Mouse (Mus musculus) c-Kit-positive CD71-positive TER-119-positive erythroid progenitor cells, embryonic 14.5 days (primary cell): ENCODE measurements at regions not wholly inside any gene's neighbourhood (a gene's known extent, or its start where the extent isn't known, plus 50 kb on each side); places are given as distances from the start of the nearest gene placed in this dataset.

ENCODE experiments used
- DNase-seq: peaks from one replicate; pipeline ENCODE4 v3.0.0-alpha.2; 2013; ENCODE audit warnings: low spot score

GRCm38 (mm10) chr3:130936980-130937379 lies 173.3 kb upstream of the Lef1 start:
- DNase-seq, result no peak

DNA sequence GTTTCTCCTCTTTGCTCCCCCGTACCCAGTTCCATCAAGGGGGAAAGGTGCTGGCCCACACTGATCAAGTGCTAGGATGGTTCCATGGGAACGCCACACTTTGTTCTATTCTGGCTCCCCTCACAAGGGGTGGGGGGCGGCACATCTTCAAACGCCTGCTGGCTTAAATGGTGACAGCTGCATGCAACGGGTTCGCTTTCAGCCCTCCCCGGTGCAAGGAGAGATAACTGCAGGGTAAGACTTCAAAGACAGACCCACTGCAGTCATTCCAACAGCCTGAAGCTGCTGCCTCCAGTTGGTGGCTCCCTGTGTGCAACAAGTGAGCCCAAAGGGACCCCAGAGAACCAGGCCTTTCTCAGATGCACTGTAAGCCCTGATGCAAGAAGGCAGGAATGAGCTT lies 173.9 kb upstream of the Lef1 start:
- DNase-seq, result no peak

DNA sequence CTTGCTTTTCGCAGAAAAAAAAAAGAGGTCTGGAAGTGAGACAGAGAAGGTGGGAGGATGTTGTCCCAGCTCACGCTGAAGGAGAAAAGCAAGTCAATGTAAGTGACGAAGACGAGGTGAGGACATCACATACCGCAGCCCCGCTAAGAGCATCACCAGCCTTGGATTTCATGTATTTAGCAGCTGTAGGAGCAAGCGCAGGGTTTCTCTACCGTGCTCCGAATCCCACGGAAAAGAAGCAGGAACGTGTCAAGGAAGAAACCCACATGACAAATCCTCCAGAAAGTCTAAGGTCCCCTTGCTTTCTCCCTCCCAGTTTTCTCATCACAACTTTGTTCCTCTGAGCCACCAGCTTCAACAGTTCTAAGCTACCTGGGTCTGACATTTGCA lies 174.3 kb upstream of the Lef1 start:
- DNase-seq, result no peak

GRCm38 (mm10) chr3:130935302-130935925 lies 174.9 kb upstream of the Lef1 start:
- no peak for DNase-seq

GRCm38 (mm10) chr3:130932723-130933122 lies 177.5 kb upstream of the Lef1 start:
- no peak for DNase-seq

GRCm38 (mm10) chr3:130932226-130932625 lies 178.0 kb upstream of the Lef1 start:
- no peak for DNase-seq

- DNase-seq, result no peak
These were observed 185.3 kb upstream of the Lef1 start for GRCm38 (mm10) chr3:130925000-130925399.

GRCm38 (mm10) chr3:130923615-130923958 lies 186.7 kb upstream of the Lef1 start:
- no peak for DNase-seq

DNA sequence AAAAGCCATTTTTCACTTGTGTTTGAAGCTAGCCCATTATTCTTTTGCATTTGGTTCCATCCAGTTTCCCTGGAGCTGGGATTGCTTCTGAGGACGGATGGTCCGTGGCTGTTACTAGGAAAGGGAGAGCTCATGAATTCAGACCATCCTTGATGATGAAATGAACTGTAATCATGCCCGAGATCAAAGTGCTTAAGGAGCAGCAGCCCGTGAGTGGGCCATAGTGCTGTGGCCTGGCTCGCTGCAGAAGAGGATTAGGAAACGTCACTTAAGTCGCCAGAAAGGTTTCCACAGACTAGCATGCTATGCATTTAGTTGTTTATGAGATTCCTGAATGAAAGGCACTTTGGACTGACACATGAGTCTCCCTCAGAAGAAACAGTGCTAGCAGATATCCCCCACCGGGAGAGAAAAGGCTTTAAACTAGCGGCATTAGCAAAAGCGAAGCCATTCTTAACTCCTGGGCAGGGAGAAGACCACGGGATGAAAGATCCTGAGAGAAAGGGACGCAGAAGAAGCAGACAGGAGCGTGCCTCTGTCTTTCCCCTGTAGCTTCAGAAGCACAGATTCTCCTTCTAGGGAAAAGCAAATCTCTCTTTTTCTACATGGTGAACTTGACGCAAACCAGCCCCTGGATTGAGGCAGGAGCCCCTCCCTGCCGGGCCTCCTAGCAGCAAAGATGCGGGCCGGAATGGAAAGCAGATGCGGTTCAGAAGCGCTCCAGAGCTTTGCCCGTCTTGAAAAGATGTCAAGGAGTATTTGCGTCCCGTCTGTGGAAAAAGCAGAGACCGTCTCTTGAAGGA lies 187.3 kb upstream of the Lef1 start:
- DNase-seq, result no peak

DNA sequence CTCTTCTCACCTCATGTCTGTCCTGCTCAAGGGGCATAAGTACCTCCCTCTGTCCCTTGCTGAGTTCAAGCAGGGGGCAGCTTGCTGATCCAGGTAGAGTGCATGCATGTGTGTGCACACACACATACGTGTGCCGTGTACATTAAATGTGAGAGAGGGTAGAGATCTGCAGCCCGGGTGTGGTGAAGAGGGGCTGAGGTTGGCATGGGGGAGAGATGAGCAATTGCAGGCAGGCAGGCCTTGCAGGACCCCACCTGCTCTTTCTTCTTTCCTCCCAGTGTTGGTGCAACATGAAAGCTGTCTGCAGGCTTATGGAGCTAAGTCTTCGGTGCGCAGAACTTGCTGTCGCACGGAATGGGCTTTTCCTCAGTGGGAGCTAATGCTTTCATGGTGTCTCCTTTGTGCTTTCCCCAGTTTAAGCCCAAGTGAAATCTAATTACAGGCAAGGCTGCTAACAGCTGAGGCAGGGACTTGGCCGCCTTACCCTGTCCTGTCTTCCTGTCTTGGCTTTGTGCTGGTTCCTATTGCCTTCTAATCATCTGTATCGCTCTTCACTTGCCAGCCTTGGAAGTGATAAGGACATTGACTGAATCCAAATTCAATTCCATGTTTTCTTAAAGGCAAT lies 188.5 kb upstream of the Lef1 start:
- no peak for DNase-seq

DNA sequence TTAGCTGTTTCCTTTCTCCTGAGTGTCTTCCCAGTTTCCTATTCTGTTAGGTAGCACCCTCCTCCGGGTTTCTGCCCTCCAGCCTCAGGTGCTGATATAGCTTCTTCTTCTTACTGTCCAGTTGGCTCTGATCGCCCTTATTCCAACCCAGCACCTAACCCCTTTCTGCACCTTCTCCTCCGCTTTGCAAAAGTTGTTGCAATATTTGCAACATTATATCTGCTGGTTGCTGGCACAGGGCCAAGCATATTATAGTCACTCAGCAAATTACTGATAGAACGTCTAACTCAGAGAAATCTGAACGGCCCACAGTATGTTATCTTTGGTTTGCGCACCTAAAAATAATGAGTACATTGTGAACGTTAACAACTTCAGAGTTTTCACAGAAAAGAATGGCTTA lies 183.6 kb upstream of the Rpl34 start:
- DNase-seq, result no peak

DNA sequence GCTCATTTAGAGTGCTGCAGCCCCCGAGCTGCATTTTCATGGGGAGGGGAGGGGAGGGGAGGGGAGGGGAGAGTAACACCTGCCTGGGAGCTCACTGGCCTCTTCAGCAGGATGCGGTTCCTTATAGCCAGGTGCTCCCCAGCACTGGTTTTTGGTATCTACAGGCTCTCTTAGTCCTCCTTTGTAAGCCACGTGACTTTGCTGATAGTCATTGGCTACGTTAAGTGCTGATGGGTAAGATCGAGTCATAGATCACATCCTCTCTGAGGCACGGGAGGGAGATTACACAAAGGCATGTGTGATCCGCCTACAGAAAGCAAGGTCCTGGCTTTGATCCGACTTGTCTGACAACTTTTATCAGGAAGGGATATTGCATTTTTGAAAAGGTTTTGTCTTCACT lies 174.9 kb upstream of the Rpl34 start:
- no peak for DNase-seq

- DNase-seq, result no peak
These were observed 173.1 kb upstream of the Rpl34 start for GRCm38 (mm10) chr3:130903329-130903728.

DNA sequence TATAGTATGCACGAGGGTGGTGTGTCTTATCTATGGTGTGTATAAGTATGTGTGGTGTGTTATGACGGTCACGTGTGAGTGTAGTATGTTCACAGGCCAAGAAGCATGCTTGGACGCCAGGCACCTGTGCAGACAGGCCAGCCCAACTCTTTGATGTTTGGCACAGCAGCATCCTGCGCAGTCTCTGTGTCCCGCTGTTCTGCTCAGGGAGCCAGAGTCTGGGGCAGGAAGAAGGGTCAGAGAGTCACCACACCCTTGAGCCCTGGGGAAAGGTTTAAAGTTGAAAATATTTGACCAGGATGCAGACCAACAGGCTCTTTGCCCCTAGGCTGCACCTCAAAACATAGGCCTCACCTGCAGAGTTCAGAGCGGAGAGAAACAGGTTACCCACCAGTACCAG lies 172.2 kb upstream of the Rpl34 start:
- DNase-seq, result no peak

- DNase-seq, result no peak
These were observed 171.1 kb upstream of the Rpl34 start for GRCm38 (mm10) chr3:130901343-130901742.

DNA sequence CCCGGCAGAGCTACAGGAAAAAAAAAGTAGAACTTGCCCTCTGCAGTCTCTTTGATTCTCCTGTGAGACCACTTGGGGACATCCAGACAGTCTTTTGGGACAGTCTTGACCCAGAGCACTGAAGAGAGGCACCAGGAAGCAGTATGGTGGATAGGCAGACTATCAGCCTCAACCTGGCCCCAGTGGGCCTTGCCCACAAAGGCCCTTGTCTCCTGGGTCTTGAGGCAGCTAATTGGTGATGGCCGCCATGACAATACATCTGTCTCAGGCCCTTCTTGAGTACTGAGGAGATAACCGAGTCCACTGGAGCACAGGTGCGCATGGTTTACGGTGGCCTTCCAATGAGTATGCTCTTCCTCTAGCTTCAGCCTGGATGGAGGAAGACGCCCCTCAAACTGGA lies 170.6 kb upstream of the Rpl34 start:
- DNase-seq, result no peak

DNA sequence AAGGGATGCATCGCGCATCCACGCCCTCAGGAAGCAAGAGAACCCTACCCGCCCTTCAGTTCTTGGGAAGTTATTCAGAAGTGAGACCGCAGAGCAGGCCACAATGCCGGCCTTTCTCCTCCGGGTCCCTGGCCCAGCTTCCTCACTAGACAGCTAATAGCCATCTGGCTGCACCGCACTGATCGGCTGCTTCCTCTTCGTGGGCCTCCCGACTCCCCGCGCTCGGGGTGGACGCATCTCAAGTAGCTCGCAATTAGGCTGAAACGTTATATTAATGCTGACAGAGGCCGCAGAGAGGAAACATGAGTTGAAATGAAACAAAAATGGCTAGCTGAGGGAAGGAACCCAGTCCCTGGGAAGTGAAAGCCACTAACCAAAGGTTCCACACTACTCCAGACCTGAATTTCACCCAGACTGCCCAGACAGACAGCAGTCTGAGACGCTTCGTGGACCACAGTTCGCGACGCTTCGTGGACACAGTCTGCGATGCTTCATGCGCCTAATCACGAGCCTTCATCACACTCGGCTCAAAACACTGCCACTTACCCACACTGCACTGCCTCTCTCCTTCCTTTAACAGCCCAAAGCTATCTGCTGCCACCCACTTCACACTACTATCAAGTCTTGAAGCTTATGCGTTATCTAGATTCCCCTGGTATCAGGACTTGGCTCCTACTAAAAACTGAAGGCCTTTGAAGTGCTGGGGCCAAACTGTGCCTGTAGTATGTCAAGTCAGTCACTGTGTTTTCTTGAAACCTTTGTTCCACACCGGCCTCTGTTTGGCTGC lies 170.0 kb upstream of the Rpl34 start:
- no peak for DNase-seq

- DNase-seq, result no peak
These were observed 164.1 kb upstream of the Rpl34 start for GRCm38 (mm10) chr3:130894168-130894814.

DNA sequence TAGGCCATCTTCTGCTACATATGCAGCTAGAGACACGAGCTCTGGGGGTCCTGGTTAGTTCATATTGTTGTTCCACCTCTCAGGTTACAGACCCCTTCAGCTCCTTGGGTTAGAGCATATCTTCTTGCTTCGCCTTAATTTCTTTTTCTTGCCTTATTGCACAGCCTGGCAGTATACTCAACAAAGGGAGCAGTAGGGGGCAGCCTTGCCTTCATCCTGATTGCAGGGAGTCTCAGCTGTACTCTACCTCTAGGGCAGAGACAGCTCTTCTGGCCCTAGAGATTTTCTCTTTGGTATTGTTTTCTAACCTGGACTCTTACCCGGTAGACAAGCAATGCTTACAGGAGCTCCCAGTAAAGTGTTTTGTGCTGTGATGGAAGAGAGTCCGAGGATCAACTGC lies 161.1 kb upstream of the Rpl34 start:
- DNase-seq, result no peak

DNA sequence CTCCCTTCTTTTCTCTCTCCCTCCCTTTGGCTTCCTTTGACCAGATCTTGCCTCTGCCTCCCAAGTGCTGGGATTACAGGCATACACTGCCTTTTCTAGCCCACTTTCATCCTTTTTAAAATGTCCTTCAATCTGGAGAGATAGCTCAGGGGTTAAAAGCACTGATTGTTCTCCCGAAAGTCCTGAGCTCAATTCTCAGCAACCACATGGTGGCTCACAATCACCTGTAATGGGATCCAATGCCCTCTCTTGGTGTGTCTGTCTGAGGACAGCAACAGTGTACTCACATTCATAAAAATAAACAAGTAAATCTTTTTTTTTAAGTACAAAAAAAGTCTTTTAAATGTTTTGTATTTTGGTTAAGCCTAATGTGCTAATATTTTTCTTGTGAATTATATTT lies 158.4 kb upstream of the Rpl34 start:
- no peak for DNase-seq

GRCm38 (mm10) chr3:130887540-130888312 lies 157.5 kb upstream of the Rpl34 start:
- peak; percentile 21 for DNase-seq
